Mouse (Mus musculus): ENCODE results near the gene Arfgap2. TPM values are rescaled to one million over a fixed set of nuclear protein-coding genes. Genes with fewer than 3 reads are reported as not detected.
"Not testable (repeated sequence)": the region's sequence is repeated elsewhere in the genome, so short reads cannot be mapped to it uniquely, and the experiment has no call there.

The Arfgap2 gene
- 77.6 and 93.9 TPM in 2 replicates for polyA plus RNA-seq (2012; rRNA removed)

DNA sequence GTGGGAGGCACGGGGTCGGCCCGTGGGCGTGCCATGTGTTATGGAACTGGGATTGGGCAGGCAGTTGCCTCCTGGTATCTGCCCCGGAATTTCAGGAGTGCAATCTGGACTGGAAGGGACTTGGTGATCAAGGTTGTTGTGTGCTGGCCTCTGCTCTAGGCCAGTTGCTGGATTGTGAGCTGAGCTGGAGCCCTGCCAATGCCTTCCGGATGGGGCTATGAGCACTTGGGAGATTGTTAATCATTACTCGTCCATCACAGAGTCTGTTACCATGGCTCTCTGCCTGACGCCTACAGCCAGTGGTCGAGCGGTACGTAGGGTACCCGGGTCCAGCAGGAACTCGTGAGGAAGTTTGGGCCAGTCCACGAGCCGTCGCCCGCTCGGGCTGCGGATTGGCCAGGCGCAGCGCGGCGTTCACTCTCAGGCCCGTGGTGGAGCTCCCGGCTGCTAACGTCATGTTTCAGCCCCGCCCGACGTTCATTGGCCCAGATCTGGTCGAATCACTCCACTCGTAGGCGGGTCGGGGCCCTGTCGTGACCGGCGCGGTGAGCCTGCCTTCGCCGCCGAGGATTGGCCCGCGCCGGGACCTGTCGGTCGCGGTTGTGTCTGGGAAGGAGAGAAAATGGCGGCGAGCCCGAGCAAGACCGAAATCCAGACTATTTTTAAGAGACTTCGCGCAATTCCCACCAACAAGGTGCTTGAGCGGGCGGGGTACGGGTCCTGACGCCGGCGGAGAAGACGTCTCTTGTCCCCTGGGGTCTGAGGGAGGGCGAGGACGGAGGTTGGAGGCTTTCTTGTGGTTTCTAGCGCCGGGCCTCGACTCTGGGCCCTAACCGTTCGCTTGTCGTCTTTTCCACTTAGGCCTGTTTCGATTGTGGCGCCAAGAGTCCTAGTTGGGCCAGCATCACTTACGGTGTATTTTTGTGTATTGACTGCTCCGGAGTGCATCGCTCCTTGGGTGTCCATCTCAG is at the start of gene Arfgap2:
TSS of gene Arfgap2 (plus strand) at position 264 of the 971 bp plus-strand sequence.
- peaks cover 25% of the 10 kb centered on the region for H3K36me3 ChIP-seq (ENCODE audit: control insufficient read depth, insufficient read depth, low read length)
- H3K4me3 ChIP-seq (ENCODE audit: control insufficient read depth, insufficient read depth, low read length), result peak within 1 kb of the TSS; percentile 92
- peak; percentile 93 for DNase-seq
- no peaks in the 10 kb centered on the region; the same call in 1 of the 2 replicates for H3K27me3 ChIP-seq (ENCODE audit: control insufficient read depth, insufficient read depth, low read length)
- 3% methylated on average over 72 of the region's 72 CpGs for WGBS
- H3K4me1 ChIP-seq (replicated peaks; ENCODE audit: control insufficient read depth, insufficient read depth, low read length), result peaks cover 14% of the 10 kb centered on the region
- H3K27ac ChIP-seq (ENCODE audit: control insufficient read depth, insufficient read depth, low read length), result peak within 1 kb of the TSS; percentile 63
- TF ChIP-seq POLR2A (IDR thresholded peaks at IDR 0.05; ENCODE audit: control insufficient read depth, extremely low read depth, insufficient read depth, low read length, poor library complexity), result peak; percentile 88
- peak; percentile 78 for TF ChIP-seq CTCF (IDR thresholded peaks at IDR 0.05; ENCODE audit: borderline replicate concordance, control insufficient read depth, extremely low read depth, insufficient read depth, low read length, poor library complexity)

- Histone ChIP-seq H3K36me3 (ENCODE audit: control insufficient read depth, insufficient read depth, low read length) (peaks cover 8% of the 10 kb centered on the region; the same call in 1 of the 2 replicates), H3K27me3 (ENCODE audit: control insufficient read depth, insufficient read depth, low read length) (no peaks in the 10 kb centered on the region), H3K4me3 (ENCODE audit: control insufficient read depth, insufficient read depth, low read length) (no peak overlapping the region), H3K4me1 (replicated peaks; ENCODE audit: control insufficient read depth, insufficient read depth, low read length) (peaks cover 11% of the 10 kb centered on the region), H3K27ac (ENCODE audit: control insufficient read depth, insufficient read depth, low read length) (peak overlapping the region; percentile 73)
- DNase-seq, result peak; percentile 76
- 11% methylated on average over 4 of the region's 4 CpGs for WGBS
- TF ChIP-seq CTCF (IDR thresholded peaks at IDR 0.05; ENCODE audit: borderline replicate concordance, control insufficient read depth, extremely low read depth, insufficient read depth, low read length, poor library complexity) (no peak), POLR2A (IDR thresholded peaks at IDR 0.05; ENCODE audit: control insufficient read depth, extremely low read depth, insufficient read depth, low read length, poor library complexity) (no peak)
Observed at GRCm38 (mm10) chr2:91217032-91217431, 47.7 kb upstream of the Arfgap2 start.

DNA sequence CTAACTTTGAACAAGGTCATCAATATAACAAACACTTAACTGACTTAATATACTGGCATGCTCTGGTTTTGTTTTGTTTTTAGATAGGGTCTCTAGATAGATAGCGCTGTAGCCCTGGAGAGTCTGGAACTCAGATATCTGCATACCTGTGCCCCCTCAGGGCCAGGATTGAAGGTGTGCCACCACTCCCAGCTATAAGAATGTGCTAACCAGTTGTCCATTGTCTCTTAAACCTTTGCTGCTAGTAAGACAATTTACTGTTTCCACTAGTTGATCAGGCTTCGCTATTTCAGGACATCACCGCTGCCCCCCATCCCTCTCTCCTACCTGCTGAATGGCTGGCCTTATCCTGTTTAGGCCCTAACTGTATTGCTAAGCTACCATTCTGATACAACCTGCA is 44.3 kb upstream of the Arfgap2 start:
- 100% methylated on average over 3 of the region's 3 CpGs for WGBS
- no peak overlapping the region for H3K27ac ChIP-seq (ENCODE audit: control insufficient read depth, insufficient read depth, low read length)
- H3K36me3 ChIP-seq (ENCODE audit: control insufficient read depth, insufficient read depth, low read length), result no peaks in the 10 kb centered on the region
- DNase-seq, result no peak
- no peak for TF ChIP-seq POLR2A (IDR thresholded peaks at IDR 0.05; ENCODE audit: control insufficient read depth, extremely low read depth, insufficient read depth, low read length, poor library complexity)
- no peak for TF ChIP-seq CTCF (IDR thresholded peaks at IDR 0.05; ENCODE audit: borderline replicate concordance, control insufficient read depth, extremely low read depth, insufficient read depth, low read length, poor library complexity)
- H3K4me1 ChIP-seq (replicated peaks; ENCODE audit: control insufficient read depth, insufficient read depth, low read length), result peaks cover 11% of the 10 kb centered on the region
- no peaks in the 10 kb centered on the region for H3K27me3 ChIP-seq (ENCODE audit: control insufficient read depth, insufficient read depth, low read length)
- no peak overlapping the region for H3K4me3 ChIP-seq (ENCODE audit: control insufficient read depth, insufficient read depth, low read length)

DNA sequence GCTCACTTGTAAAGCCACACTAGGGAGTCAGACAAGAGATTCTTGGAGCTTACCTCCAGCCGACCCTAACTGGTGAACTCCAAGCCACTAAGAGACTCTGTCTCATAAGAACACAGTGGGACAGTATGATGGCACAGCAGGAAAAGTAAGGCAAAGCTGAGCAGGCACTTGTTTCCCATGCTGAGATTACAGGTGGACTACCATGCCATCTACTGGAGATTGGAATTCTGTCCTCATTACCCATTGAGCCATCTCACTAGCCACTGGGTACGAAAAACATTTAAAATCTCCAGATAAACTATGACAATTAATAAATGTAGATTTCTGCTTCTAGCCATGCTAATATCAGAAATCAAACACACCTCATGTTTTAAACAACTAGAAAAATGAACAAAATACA is 41.2 kb upstream of the Arfgap2 start:
- DNase-seq, result no peak
- TF ChIP-seq CTCF (IDR thresholded peaks at IDR 0.05; ENCODE audit: borderline replicate concordance, control insufficient read depth, extremely low read depth, insufficient read depth, low read length, poor library complexity) (no peak), POLR2A (IDR thresholded peaks at IDR 0.05; ENCODE audit: control insufficient read depth, extremely low read depth, insufficient read depth, low read length, poor library complexity) (no peak)
- Histone ChIP-seq H3K27me3 (ENCODE audit: control insufficient read depth, insufficient read depth, low read length) (no peaks in the 10 kb centered on the region), H3K27ac (ENCODE audit: control insufficient read depth, insufficient read depth, low read length) (no peak overlapping the region), H3K36me3 (ENCODE audit: control insufficient read depth, insufficient read depth, low read length) (peaks cover 6% of the 10 kb centered on the region; the same call in 1 of the 2 replicates), H3K4me1 (replicated peaks; ENCODE audit: control insufficient read depth, insufficient read depth, low read length) (no peaks in the 10 kb centered on the region; the same call in 1 of the 2 replicates), H3K4me3 (ENCODE audit: control insufficient read depth, insufficient read depth, low read length) (no peak overlapping the region)
- WGBS, result 96% methylated on average over 2 of the region's 2 CpGs

GRCm38 (mm10) chr2:91229735-91230134 is 35.0 kb upstream of the Arfgap2 start:
- no peaks in the 10 kb centered on the region for H3K4me1 ChIP-seq (replicated peaks; ENCODE audit: control insufficient read depth, insufficient read depth, low read length)
- no peak for TF ChIP-seq POLR2A (IDR thresholded peaks at IDR 0.05; ENCODE audit: control insufficient read depth, extremely low read depth, insufficient read depth, low read length, poor library complexity)
- no peak for TF ChIP-seq CTCF (IDR thresholded peaks at IDR 0.05; ENCODE audit: borderline replicate concordance, control insufficient read depth, extremely low read depth, insufficient read depth, low read length, poor library complexity)
- H3K27ac ChIP-seq (ENCODE audit: control insufficient read depth, insufficient read depth, low read length), result no peak overlapping the region
- peaks cover 15% of the 10 kb centered on the region; the same call in 1 of the 2 replicates for H3K36me3 ChIP-seq (ENCODE audit: control insufficient read depth, insufficient read depth, low read length)
- no peaks in the 10 kb centered on the region for H3K27me3 ChIP-seq (ENCODE audit: control insufficient read depth, insufficient read depth, low read length)
- no peak for DNase-seq
- WGBS, result 87% methylated on average over 2 of the region's 2 CpGs
- H3K4me3 ChIP-seq (ENCODE audit: control insufficient read depth, insufficient read depth, low read length), result no peak overlapping the region

GRCm38 (mm10) chr2:91236601-91237510 is 27.9 kb upstream of the Arfgap2 start, which contains the start of gene Ddb2:
Gene Ddb2 (minus strand): TSS chr2:91236982.
- Histone ChIP-seq H3K27me3 (ENCODE audit: control insufficient read depth, insufficient read depth, low read length) (no peaks in the 10 kb centered on the region), H3K36me3 (ENCODE audit: control insufficient read depth, insufficient read depth, low read length) (peaks cover 9% of the 10 kb centered on the region; the same call in 1 of the 2 replicates), H3K4me3 (ENCODE audit: control insufficient read depth, insufficient read depth, low read length) (peak within 1 kb of the TSS; percentile 65), H3K4me1 (replicated peaks; ENCODE audit: control insufficient read depth, insufficient read depth, low read length) (peaks cover 3% of the 10 kb centered on the region; the same call in 1 of the 2 replicates), H3K27ac (ENCODE audit: control insufficient read depth, insufficient read depth, low read length) (peak within 1 kb of the TSS; percentile 87)
- under 1% methylated on average over 48 of the region's 48 CpGs for WGBS
- peak; percentile 90 for DNase-seq
- peak; percentile 70; the same call in 1 of the 2 replicates for TF ChIP-seq POLR2A (IDR thresholded peaks at IDR 0.05; ENCODE audit: control insufficient read depth, extremely low read depth, insufficient read depth, low read length, poor library complexity)
- no peak for TF ChIP-seq CTCF (IDR thresholded peaks at IDR 0.05; ENCODE audit: borderline replicate concordance, control insufficient read depth, extremely low read depth, insufficient read depth, low read length, poor library complexity)

DNA sequence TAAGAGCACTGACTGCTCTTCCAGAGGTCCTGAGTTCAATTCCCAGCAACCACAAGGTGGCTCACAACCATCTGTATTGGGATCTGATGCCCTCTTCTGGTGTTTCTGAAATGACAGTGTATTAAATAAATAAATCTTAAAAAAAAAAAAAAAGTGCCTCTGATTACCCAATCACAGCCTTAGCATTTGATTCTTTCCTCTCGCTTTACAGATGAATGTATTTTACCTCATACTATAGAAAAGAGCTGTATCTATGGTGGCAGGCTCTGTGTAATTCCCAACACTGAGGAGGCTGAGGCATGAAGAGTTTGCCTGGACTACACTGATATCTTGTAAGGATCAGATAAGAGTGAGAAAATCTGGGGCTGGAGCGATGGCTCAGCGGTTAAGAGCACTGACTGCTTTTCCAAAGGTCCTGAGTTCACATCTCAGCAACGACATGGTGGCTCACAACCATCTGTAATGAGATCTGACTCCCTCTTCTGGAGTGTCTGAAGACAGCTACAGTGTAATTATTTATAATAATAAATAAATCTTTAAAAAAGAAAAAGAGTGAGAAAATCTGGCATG is 27.2 kb upstream of the Arfgap2 start:
- DNase-seq; H3K4me3 ChIP-seq (ENCODE audit: control insufficient read depth, insufficient read depth, low read length): not testable (repeated sequence)
- 41% methylated on average over 4 of the region's 4 CpGs for WGBS

More for the DNA sequence above, 27.2 kb upstream of the Arfgap2 start:
- H3K36me3 ChIP-seq (ENCODE audit: control insufficient read depth, insufficient read depth, low read length); H3K4me1 ChIP-seq (replicated peaks; ENCODE audit: control insufficient read depth, insufficient read depth, low read length); H3K27me3 ChIP-seq (ENCODE audit: control insufficient read depth, insufficient read depth, low read length): not testable (repeated sequence)
- peak overlapping the region; percentile 87; the same call in 1 of the 2 replicates for H3K27ac ChIP-seq (ENCODE audit: control insufficient read depth, insufficient read depth, low read length)

Data from thymus, adult 2 months (tissue).